Mouse (Mus musculus): ENCODE measurements around the gene Cpeb3.

GRCm38 (mm10) chr19:37210457-37210856 is 2.1 kb upstream of the Cpeb3 start:
- TF ChIP-seq POLR2A (IDR thresholded peaks at IDR 0.05; ENCODE audit: control insufficient read depth, low read depth, low read length) = no peak
- no peak for TF ChIP-seq CTCF (IDR thresholded peaks at IDR 0.05; ENCODE audit: control insufficient read depth, insufficient read depth, insufficient replicate concordance, low read depth, low read length)
